Mouse (Mus musculus) stomach, embryonic 15.5 days (tissue): ENCODE results near the gene Rnf26. TPM values are rescaled to one million over a fixed set of nuclear protein-coding genes. Genes with fewer than 3 reads are reported as not detected.
A peak's percentile ranks its signal among the peaks of the same experiment; 100 is the strongest.

Source experiments
- ATAC-seq: fragments of 200-750 bp; cut with Nextera tagmentation; 2 replicates; pipeline ENCODE4 v1.8.0; 2017; ENCODE audit warnings: low read depth, moderate number of reproducible peaks, moderate TSS enrichment; ENCODE audit not compliant: insufficient read depth, low FRiP score
- H3K27ac ChIP-seq: fragments of 300-500 bp; sonication (generic); 2 replicates; pipeline ENCODE4 v1.5.1; 2015; ENCODE audit warnings: mild to moderate bottlenecking, inconsistent platforms
- H3K27me3 ChIP-seq: fragments of 300-500 bp; sonication (generic); replicated peaks from 2 replicates; pipeline ENCODE4 v1.6.1; 2015; ENCODE audit warnings: inconsistent platforms
- H3K36me3 ChIP-seq: fragments of 300-500 bp; sonication (generic); 2 replicates; pipeline ENCODE4 v1.6.1; 2015; ENCODE audit warnings: inconsistent platforms
- H3K4me1 ChIP-seq: fragments of 300-500 bp; sonication (generic); 2 replicates; pipeline ENCODE4 v1.6.1; 2015; ENCODE audit warnings: inconsistent platforms
- H3K4me2 ChIP-seq: fragments of 300-500 bp; sonication (generic); 2 replicates; pipeline ENCODE4 v1.6.1; 2015; ENCODE audit warnings: mild to moderate bottlenecking, inconsistent platforms
- H3K4me3 ChIP-seq: fragments of 300-500 bp; sonication (generic); replicated peaks from 2 replicates; pipeline ENCODE4 v1.5.1; 2015; ENCODE audit warnings: inconsistent platforms
- H3K9ac ChIP-seq: fragments of 300-500 bp; sonication (generic); 2 replicates; pipeline ENCODE4 v1.6.1; 2015; ENCODE audit warnings: inconsistent platforms
- H3K9me3 ChIP-seq: fragments of 300-500 bp; sonication (generic); 2 replicates; pipeline ENCODE4 v1.6.1; 2016; ENCODE audit warnings: inconsistent platforms
- WGBS: fragments of 180-500 bp; shearing (Covaris S2); methylation state at CpG from one replicate; pipeline ENCODE4 v1.1.7; 2015; 5-methylcytosine and 5-hydroxymethylcytosine counted together
- polyA plus RNA-seq: library from polyadenylated mRNA; unstranded; fragments of >200 nt; fragmentation: Nextera tagmentation; extraction: Ambion mirVana; gene quantifications from 2 replicates; pipeline ENCODE4 v1.2.1, GENCODE M21; 2015

Rnf26 gene
- polyA plus RNA-seq, 1 experiment from 2014 or later = 59.9 TPM

GRCm38 (mm10) chr9:44070844-44071231 is 42.5 kb downstream of the Rnf26 start:
- Histone ChIP-seq H3K4me1 (peaks cover 23% of the 10 kb centered on the region), H3K27ac (no peak overlapping the region), H3K4me2 (no peak overlapping the region), H3K4me3 (no peak overlapping the region), H3K9me3 (no peaks in the 10 kb centered on the region), H3K27me3 (no peaks in the 10 kb centered on the region), H3K36me3 (no peaks in the 10 kb centered on the region), H3K9ac (no peak overlapping the region)
- no peak for ATAC-seq
- 36% methylated on average over 8 of the region's 8 CpGs for WGBS

GRCm38 (mm10) chr9:44070113-44070843 is 43.0 kb downstream of the Rnf26 start:
- H3K4me2 ChIP-seq = no peak overlapping the region
- no peak overlapping the region for H3K27ac ChIP-seq
- no peak overlapping the region for H3K4me3 ChIP-seq
- 59% methylated on average over 14 of the region's 14 CpGs for WGBS
- ATAC-seq = no peak
- no peaks in the 10 kb centered on the region for H3K27me3 ChIP-seq
- H3K4me1 ChIP-seq = peaks cover 23% of the 10 kb centered on the region
- H3K9ac ChIP-seq = no peak overlapping the region
- no peaks in the 10 kb centered on the region for H3K36me3 ChIP-seq
- H3K9me3 ChIP-seq = no peaks in the 10 kb centered on the region

- Histone ChIP-seq H3K36me3 (no peaks in the 10 kb centered on the region), H3K4me2 (no peak overlapping the region), H3K27me3 (no peaks in the 10 kb centered on the region), H3K9ac (no peak overlapping the region), H3K4me1 (peaks cover 23% of the 10 kb centered on the region), H3K4me3 (no peak overlapping the region), H3K27ac (no peak overlapping the region), H3K9me3 (no peaks in the 10 kb centered on the region)
- no peak for ATAC-seq
- 22% methylated on average over 7 of the region's 7 CpGs for WGBS
Measured at GRCm38 (mm10) chr9:44069252-44069651, 44.1 kb downstream of the Rnf26 start.

- 84% methylated on average over 6 of the region's 6 CpGs for WGBS
- Histone ChIP-seq H3K9ac (no peak overlapping the region), H3K27me3 (no peaks in the 10 kb centered on the region), H3K4me2 (peak overlapping the region; percentile 14; the same call in 1 of the 2 replicates), H3K27ac (no peak overlapping the region), H3K4me1 (peaks cover 23% of the 10 kb centered on the region), H3K9me3 (no peaks in the 10 kb centered on the region), H3K36me3 (no peaks in the 10 kb centered on the region), H3K4me3 (0 out of 2 replicates have a peak overlapping the region, but pooled peaks have one; percentile 39)
- no peak for ATAC-seq
Measured at GRCm38 (mm10) chr9:44067960-44068330, 45.4 kb downstream of the Rnf26 start.

GRCm38 (mm10) chr9:44067241-44067959 is 45.9 kb downstream of the Rnf26 start:
- no peak overlapping the region for H3K27ac ChIP-seq
- no peak; the same call in 1 of the 2 replicates for ATAC-seq
- H3K9ac ChIP-seq = peak overlapping the region; percentile 11
- H3K27me3 ChIP-seq = no peaks in the 10 kb centered on the region
- no peaks in the 10 kb centered on the region for H3K9me3 ChIP-seq
- H3K4me2 ChIP-seq = peak overlapping the region; percentile 85
- 5% methylated on average over 15 of the region's 15 CpGs for WGBS
- no peaks in the 10 kb centered on the region for H3K36me3 ChIP-seq
- peak overlapping the region; percentile 39 for H3K4me3 ChIP-seq
- H3K4me1 ChIP-seq = peaks cover 19% of the 10 kb centered on the region

GRCm38 (mm10) chr9:44066785-44067225 is 46.5 kb downstream of the Rnf26 start, which contains the start of gene Usp2:
Usp2 (plus strand) TSS chr9:44067021.
- Histone ChIP-seq H3K9ac (peak within 1 kb of the TSS; percentile 11), H3K27ac (no peak within 1 kb of the TSS), H3K4me2 (peak within 1 kb of the TSS; percentile 85), H3K4me3 (peak within 1 kb of the TSS; percentile 39), H3K9me3 (no peaks in the 10 kb centered on the region), H3K27me3 (no peaks in the 10 kb centered on the region), H3K4me1 (peaks cover 14% of the 10 kb centered on the region), H3K36me3 (no peaks in the 10 kb centered on the region)
- ATAC-seq = peak; percentile 98
- under 1% methylated on average over 38 of the region's 38 CpGs for WGBS

GRCm38 (mm10) chr9:44065177-44065576 is 48.1 kb downstream of the Rnf26 start:
- no peak for ATAC-seq
- no peaks in the 10 kb centered on the region for H3K36me3 ChIP-seq

GRCm38 (mm10) chr9:44058606-44059005 is 54.7 kb downstream of the Rnf26 start:
- Histone ChIP-seq H3K4me1 (no peaks in the 10 kb centered on the region), H3K4me3 (no peak overlapping the region), H3K27ac (no peak overlapping the region), H3K9ac (no peak overlapping the region), H3K36me3 (no peaks in the 10 kb centered on the region), H3K9me3 (no peaks in the 10 kb centered on the region), H3K4me2 (no peak overlapping the region), H3K27me3 (no peaks in the 10 kb centered on the region)
- ATAC-seq = no peak
- 83% methylated on average over 6 of the region's 6 CpGs for WGBS

More at GRCm38 (mm10) chr9:44065177-44065576, 48.1 kb downstream of the Rnf26 start:
- Histone ChIP-seq H3K27ac (no peak overlapping the region), H3K27me3 (no peaks in the 10 kb centered on the region), H3K4me3 (no peak overlapping the region), H3K4me1 (peaks cover 4% of the 10 kb centered on the region; the same call in 1 of the 2 replicates), H3K4me2 (no peak overlapping the region), H3K9ac (no peak overlapping the region), H3K9me3 (no peaks in the 10 kb centered on the region)
- WGBS = 37% methylated on average over 1 of the region's 1 CpGs

GRCm38 (mm10) chr9:44053936-44054335 is 59.4 kb downstream of the Rnf26 start:
- no peak for ATAC-seq
- Histone ChIP-seq H3K27ac (no peak overlapping the region), H3K4me2 (no peak overlapping the region), H3K4me3 (no peak overlapping the region), H3K9me3 (no peaks in the 10 kb centered on the region), H3K4me1 (no peaks in the 10 kb centered on the region), H3K27me3 (no peaks in the 10 kb centered on the region), H3K36me3 (no peaks in the 10 kb centered on the region), H3K9ac (no peak overlapping the region)
- 59% methylated on average over 1 of the region's 1 CpGs for WGBS

GRCm38 (mm10) chr9:44052855-44053254 is 60.5 kb downstream of the Rnf26 start:
- no peak overlapping the region for H3K4me3 ChIP-seq
- ATAC-seq = no peak
- H3K27me3 ChIP-seq = no peaks in the 10 kb centered on the region
- H3K27ac ChIP-seq = no peak overlapping the region
- no peaks in the 10 kb centered on the region for H3K36me3 ChIP-seq
- no peaks in the 10 kb centered on the region for H3K9me3 ChIP-seq
- H3K9ac ChIP-seq = no peak overlapping the region
- no peak overlapping the region for H3K4me2 ChIP-seq
- no peaks in the 10 kb centered on the region for H3K4me1 ChIP-seq
- 58% methylated on average over 3 of the region's 3 CpGs for WGBS

GRCm38 (mm10) chr9:44049381-44050165 is 63.7 kb downstream of the Rnf26 start:
- no peaks in the 10 kb centered on the region for H3K4me1 ChIP-seq
- no peak for ATAC-seq
- H3K27me3 ChIP-seq = peaks cover 3% of the 10 kb centered on the region
- no peak overlapping the region for H3K4me2 ChIP-seq
- 85% methylated on average over 8 of the region's 8 CpGs for WGBS
- H3K4me3 ChIP-seq = no peak overlapping the region
- H3K9me3 ChIP-seq = no peaks in the 10 kb centered on the region
- no peaks in the 10 kb centered on the region for H3K36me3 ChIP-seq
- H3K9ac ChIP-seq = no peak overlapping the region
- H3K27ac ChIP-seq = no peak overlapping the region
